Mouse (Mus musculus): ENCODE measurements around the gene Clec14a. TPM values are rescaled to one million over a fixed set of nuclear protein-coding genes. Genes with fewer than 3 reads are reported as not detected.
A peak's percentile ranks its signal among the peaks of the same experiment; 100 is the strongest.
"Not testable (repeated sequence)": the region's sequence is repeated elsewhere in the genome, so short reads cannot be mapped to it uniquely, and the experiment has no call there.

Gene Clec14a
- 6.7 and 7.4 TPM in 2 replicates for polyA plus RNA-seq (2016; fragmentation: Nextera tagmentation; extraction: Ambion mirVana)

DNA sequence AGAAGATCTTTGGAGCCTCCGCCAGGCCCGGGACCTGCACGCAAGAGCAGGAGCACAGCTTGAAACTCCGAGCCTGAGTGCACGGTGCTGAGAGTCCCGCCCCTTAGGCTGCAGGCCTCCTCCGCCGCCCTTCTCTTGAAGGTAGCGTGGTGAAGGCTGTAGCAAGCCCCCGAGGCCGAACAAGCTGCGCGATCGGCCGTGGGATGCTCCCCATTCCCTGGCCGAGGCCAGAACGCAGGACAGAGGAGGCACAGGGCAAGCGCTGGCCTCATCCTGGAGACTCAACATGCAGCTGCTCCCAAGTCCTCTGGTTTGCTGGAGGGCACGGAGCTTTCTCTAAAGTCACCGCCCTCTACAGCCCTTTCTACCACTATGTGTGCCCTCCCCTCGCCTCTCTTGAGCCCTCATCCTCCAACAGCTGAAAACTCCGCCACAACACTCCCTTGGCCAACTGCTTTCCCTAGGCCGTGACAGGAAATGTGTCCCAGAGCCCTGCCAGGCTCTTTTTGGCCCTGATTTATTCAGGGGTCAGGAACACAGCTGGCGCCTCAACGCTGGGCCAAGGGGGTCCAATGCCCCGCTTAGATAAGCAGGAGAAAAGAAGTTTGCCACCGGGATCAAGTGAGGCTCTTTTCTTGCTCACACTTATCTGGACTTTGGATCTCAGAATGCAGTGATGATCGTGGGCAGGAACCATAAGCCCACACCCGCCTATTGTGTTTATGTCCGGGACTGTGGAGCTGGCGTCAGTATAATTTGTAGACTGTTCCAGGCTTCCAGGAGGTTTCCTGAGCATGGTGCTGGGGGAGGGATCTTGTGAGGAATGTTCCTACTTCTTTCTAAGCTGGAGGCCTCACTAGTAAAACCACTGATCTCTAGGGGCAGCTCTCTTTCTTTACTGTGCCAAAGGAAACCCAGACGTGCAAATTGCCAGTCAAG is at the start of gene Clec14a:
Gene Clec14a (minus strand): TSS at position 728 of the 939 bp plus-strand sequence.
- H3K9me3 ChIP-seq: no peaks in the 10 kb centered on the region
- peak within 1 kb of the TSS; percentile 60 for H3K4me2 ChIP-seq (replicated peaks)
- H3K27me3 ChIP-seq: peaks cover 21% of the 10 kb centered on the region
- peak within 1 kb of the TSS; percentile 35 for H3K9ac ChIP-seq (replicated peaks)
- no peaks in the 10 kb centered on the region for H3K36me3 ChIP-seq
- ATAC-seq (ENCODE audit: low FRiP score, low read depth): peak; percentile 86
- 7% methylated on average over 32 of the region's 32 CpGs for WGBS
- peaks cover 16% of the 10 kb centered on the region for H3K4me1 ChIP-seq
- H3K4me3 ChIP-seq: peak within 1 kb of the TSS; percentile 36
- no peak within 1 kb of the TSS for H3K27ac ChIP-seq (replicated peaks)

DNA sequence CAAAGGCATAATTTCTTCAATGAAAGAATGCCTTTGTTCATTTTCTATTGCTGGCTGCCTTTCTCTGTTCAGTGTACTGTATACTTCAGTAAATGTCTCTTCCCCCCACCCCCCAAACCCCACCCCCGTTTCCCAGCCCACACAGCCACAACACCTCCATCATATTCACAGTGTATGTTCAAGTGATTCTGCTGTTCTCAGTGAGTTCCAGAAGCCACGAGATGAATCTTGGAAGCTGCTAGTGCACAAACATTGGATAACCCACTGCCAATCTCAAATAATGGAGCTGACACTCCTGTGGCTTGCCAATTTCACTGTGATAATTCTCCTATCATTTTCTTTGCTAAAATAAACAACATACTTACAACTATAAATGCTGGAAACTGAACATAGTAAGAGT is 38.7 kb upstream of the Clec14a start:
- H3K27ac ChIP-seq (replicated peaks): no peak overlapping the region
- no peaks in the 10 kb centered on the region for H3K9me3 ChIP-seq
- H3K36me3 ChIP-seq: no peaks in the 10 kb centered on the region
- H3K27me3 ChIP-seq: no peaks in the 10 kb centered on the region
- no peak overlapping the region for H3K9ac ChIP-seq (replicated peaks)
- no peak overlapping the region for H3K4me2 ChIP-seq (replicated peaks)
- no peaks in the 10 kb centered on the region for H3K4me1 ChIP-seq
- WGBS: 91% methylated on average over 2 of the region's 2 CpGs
- ATAC-seq (ENCODE audit: low FRiP score, low read depth): no peak
- no peak overlapping the region for H3K4me3 ChIP-seq

DNA sequence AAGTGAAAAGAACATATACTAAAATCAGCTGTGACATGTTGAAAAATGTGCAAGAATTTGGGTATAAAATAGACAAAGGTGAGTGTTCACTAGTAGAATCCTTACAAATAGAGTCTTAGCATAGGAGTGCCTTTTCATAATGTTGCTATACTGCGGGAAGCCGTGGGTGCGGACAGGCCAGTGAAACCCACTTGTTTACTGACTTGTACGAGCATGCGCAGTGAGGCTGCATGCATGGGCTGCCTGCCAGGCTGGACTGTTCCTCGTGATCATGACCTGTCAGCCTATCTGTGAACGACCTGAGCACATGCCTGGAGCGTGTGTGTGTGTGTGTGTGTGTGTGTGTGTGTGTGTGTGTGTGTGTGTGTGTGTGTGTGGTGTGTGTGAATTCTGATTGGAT is 37.3 kb upstream of the Clec14a start:
- H3K27me3 ChIP-seq; H3K9ac ChIP-seq (replicated peaks); H3K4me3 ChIP-seq; H3K36me3 ChIP-seq; H3K9me3 ChIP-seq; H3K4me2 ChIP-seq (replicated peaks); H3K27ac ChIP-seq (replicated peaks); H3K4me1 ChIP-seq; ATAC-seq (ENCODE audit: low FRiP score, low read depth): not testable (repeated sequence)
- WGBS: 87% methylated on average over 8 of the region's 8 CpGs

DNA sequence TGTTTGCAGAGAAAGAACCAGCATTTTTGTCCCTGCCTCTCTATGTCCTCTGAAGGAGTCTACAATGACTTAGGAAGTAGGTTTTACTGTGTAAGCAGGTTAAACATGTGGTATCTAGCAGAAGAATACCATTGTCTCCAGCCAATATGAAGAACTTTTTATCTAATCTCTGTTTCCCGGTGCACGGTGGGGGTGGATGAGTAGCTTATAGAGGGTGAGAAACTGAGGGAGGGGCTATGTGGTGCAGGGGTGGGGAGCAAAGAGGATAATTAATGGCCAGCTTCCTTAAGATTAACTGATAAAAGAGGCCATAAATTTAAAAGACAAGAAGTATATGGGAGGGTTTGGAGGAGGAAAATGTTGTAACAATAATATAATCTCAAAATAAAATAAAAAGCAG is 36.5 kb upstream of the Clec14a start:
- Histone ChIP-seq H3K4me1 (no peaks in the 10 kb centered on the region), H3K9ac (replicated peaks) (no peak overlapping the region), H3K36me3 (no peaks in the 10 kb centered on the region), H3K4me2 (replicated peaks) (no peak overlapping the region), H3K27me3 (no peaks in the 10 kb centered on the region), H3K27ac (replicated peaks) (no peak overlapping the region), H3K9me3 (no peaks in the 10 kb centered on the region), H3K4me3 (no peak overlapping the region)
- WGBS: 72% methylated on average over 2 of the region's 2 CpGs
- ATAC-seq (ENCODE audit: low FRiP score, low read depth): no peak

DNA sequence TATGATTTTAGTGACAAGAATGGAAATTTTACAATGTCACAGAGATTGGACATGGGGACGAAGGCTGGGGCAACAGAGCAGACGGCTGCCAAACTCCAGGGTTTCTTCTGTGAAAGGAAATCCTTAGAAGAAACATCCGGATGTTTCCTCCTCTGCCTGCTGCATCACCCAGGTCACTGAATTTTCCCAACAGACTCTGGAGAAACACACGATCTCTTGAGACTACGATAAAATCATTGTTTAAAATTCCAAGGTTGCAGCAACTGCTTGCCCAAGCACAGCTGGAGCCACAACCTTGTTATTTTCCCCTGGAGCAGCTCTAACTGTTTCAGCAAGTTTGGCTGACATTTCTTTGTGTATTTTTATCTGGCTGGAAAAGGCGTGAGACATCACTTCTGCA is 27.9 kb upstream of the Clec14a start:
- Histone ChIP-seq H3K9me3 (no peaks in the 10 kb centered on the region), H3K9ac (replicated peaks) (no peak overlapping the region), H3K4me1 (no peaks in the 10 kb centered on the region), H3K36me3 (no peaks in the 10 kb centered on the region), H3K4me2 (replicated peaks) (no peak overlapping the region), H3K4me3 (no peak overlapping the region), H3K27me3 (no peaks in the 10 kb centered on the region), H3K27ac (replicated peaks) (no peak overlapping the region)
- 83% methylated on average over 6 of the region's 6 CpGs for WGBS
- ATAC-seq (ENCODE audit: low FRiP score, low read depth): no peak

DNA sequence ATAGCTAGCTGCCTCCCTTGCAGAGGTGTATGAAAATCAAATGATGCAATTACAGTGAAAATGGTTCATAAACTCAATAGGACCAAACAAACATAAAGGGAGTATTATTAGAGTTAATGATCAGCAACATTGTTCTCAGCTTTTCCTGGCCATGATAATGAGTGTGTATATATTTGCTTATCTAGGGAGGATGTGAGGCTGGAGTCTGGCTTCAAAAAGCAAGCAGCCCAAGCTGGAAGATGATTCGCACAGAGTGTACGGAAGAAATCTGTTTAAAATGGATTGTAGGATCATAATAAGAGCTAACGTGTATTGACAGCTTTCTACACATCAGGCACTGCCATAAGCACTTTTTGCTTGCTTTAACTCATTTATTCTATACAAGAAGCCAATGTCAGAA is 16.8 kb upstream of the Clec14a start:
- no peaks in the 10 kb centered on the region for H3K36me3 ChIP-seq
- H3K9me3 ChIP-seq: no peaks in the 10 kb centered on the region
- no peak overlapping the region for H3K4me2 ChIP-seq (replicated peaks)
- H3K4me3 ChIP-seq: no peak overlapping the region
- 88% methylated on average over 3 of the region's 3 CpGs for WGBS
- ATAC-seq (ENCODE audit: low FRiP score, low read depth): no peak
- H3K27ac ChIP-seq (replicated peaks): no peak overlapping the region
- H3K27me3 ChIP-seq: no peaks in the 10 kb centered on the region
- H3K9ac ChIP-seq (replicated peaks): no peak overlapping the region
- H3K4me1 ChIP-seq: no peaks in the 10 kb centered on the region

DNA sequence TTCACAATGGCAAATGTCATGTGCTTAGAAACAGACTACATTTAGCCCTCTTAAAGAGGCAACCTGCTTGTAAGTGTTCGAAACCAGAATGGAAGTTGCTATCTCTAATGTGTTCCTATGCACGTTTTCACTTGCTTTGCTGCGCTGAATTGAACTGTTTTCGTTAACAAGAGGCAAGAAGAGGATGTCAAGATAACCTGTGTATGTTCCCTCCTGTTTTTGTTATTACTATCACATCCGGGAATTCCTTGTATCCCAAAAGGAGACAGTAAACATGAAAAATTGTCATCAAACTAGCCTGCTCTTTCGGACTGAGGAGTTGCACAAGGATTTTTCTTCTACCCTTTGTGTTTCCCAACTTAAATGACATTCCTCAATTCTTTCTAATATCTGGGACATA is 1.4 kb upstream of the Clec14a start:
- no peak for ATAC-seq (ENCODE audit: low FRiP score, low read depth)
- Histone ChIP-seq H3K9me3 (no peaks in the 10 kb centered on the region), H3K9ac (replicated peaks) (no peak overlapping the region), H3K4me1 (peaks cover 16% of the 10 kb centered on the region), H3K27ac (replicated peaks) (no peak overlapping the region), H3K4me2 (replicated peaks) (no peak overlapping the region), H3K27me3 (peaks cover 21% of the 10 kb centered on the region), H3K4me3 (no peak overlapping the region), H3K36me3 (no peaks in the 10 kb centered on the region)
- WGBS: 81% methylated on average over 6 of the region's 6 CpGs

DNA sequence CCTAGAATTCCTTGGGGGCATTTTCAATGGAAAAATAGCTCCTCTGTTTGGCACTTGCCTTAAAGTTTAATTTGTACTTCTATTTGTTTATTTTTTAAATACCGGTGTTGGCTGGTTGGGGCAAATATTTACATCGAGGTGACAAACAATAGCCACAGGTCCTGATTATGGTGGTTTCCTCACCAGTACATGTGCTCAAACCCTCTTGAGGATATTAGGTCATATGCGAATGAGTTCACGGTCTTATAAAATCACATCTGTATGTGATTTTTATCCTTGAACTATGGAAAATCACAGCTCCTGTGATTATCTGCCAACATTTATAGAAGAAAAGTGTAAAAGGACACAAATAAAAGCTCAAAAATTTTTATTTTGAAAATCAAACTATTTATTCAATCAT is 415 bp upstream of the Clec14a start:
- no peak overlapping the region for H3K4me3 ChIP-seq
- peaks cover 16% of the 10 kb centered on the region for H3K4me1 ChIP-seq
- H3K27ac ChIP-seq (replicated peaks): no peak overlapping the region
- H3K9ac ChIP-seq (replicated peaks): no peak overlapping the region
- no peak for ATAC-seq (ENCODE audit: low FRiP score, low read depth)
- H3K27me3 ChIP-seq: peaks cover 21% of the 10 kb centered on the region
- H3K9me3 ChIP-seq: no peaks in the 10 kb centered on the region
- WGBS: 82% methylated on average over 4 of the region's 4 CpGs
- no peaks in the 10 kb centered on the region for H3K36me3 ChIP-seq
- no peak overlapping the region for H3K4me2 ChIP-seq (replicated peaks)

DNA sequence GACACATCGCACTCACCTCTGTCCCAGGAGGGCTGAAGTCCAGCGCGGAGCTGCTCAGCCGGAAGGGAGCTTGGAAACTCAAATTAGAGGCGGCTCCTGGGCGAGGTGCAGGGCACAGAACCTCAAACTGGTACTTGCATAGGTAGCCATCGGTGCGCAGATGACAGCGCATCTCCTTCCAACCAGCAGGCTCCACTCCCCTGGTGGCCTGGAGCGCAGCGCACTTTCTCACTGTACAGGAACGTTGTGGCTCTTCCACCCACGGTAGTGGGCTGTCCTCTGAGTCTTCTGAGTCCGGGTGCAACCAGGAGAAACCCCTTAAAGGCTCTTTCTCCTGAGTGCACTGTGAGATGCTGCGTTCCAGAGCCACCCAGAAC is 916 bp downstream of the Clec14a start:
- Histone ChIP-seq H3K9me3 (no peaks in the 10 kb centered on the region), H3K27me3 (peaks cover 21% of the 10 kb centered on the region), H3K9ac (replicated peaks) (peak overlapping the region; percentile 35), H3K4me2 (replicated peaks) (peak overlapping the region; percentile 60), H3K36me3 (no peaks in the 10 kb centered on the region), H3K4me3 (peak overlapping the region; percentile 36), H3K4me1 (peaks cover 16% of the 10 kb centered on the region), H3K27ac (replicated peaks) (no peak overlapping the region)
- 5% methylated on average over 15 of the region's 15 CpGs for WGBS
- ATAC-seq (ENCODE audit: low FRiP score, low read depth): peak; percentile 61

DNA sequence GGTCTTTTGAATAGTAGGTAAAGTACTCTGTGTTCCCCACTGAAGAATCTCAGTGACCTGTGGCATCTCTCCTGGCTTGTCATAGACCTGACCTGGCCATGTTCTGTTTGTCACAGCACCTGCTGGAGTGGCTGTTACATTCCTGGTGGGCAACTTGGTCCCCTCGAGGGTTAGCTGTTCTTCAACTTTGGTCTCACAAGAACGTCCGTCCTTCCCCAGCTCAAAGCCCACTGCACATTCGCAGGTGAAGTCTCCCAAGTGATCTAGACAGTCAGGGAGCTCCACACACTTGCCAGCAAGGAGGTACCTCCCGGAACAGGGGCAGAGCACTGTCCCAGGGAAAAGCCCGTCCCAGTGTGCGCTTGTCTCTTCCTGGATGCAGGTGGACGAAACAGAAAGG is 1.3 kb downstream of the Clec14a start:
- peaks cover 16% of the 10 kb centered on the region for H3K4me1 ChIP-seq
- WGBS: 33% methylated on average over 8 of the region's 8 CpGs
- H3K9ac ChIP-seq (replicated peaks): 0 out of 2 replicates have a peak overlapping the region, but pooled peaks have one; percentile 35
- H3K27ac ChIP-seq (replicated peaks): no peak overlapping the region
- H3K4me3 ChIP-seq: peak overlapping the region; percentile 36
- H3K36me3 ChIP-seq: no peaks in the 10 kb centered on the region
- peak overlapping the region; percentile 60 for H3K4me2 ChIP-seq (replicated peaks)
- H3K9me3 ChIP-seq: no peaks in the 10 kb centered on the region
- no peak; the same call in 1 of the 2 replicates for ATAC-seq (ENCODE audit: low FRiP score, low read depth)
- peaks cover 21% of the 10 kb centered on the region for H3K27me3 ChIP-seq

DNA sequence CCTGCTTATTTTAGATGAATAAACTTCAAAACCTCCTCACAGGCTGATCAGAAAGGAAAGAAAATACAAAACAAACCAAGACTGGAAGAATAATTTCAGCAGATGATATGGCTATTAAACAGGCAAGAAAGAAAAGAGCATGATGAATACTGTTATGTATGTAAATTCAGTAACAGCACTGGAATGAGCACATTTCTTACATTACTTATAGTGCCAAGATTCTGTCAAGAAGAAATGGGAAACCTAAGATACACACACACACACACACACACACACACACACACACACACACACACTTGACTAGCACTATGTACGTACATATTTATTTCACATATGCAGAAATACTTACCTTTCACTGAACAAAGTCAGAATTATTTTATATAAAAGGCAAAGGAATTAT is 17.2 kb downstream of the Clec14a start:
- Histone ChIP-seq H3K27me3 (no peaks in the 10 kb centered on the region), H3K9me3 (no peaks in the 10 kb centered on the region), H3K9ac (replicated peaks) (no peak overlapping the region), H3K4me3 (no peak overlapping the region), H3K4me2 (replicated peaks) (no peak overlapping the region), H3K27ac (replicated peaks) (no peak overlapping the region), H3K4me1 (no peaks in the 10 kb centered on the region), H3K36me3 (no peaks in the 10 kb centered on the region)
- ATAC-seq (ENCODE audit: low FRiP score, low read depth): no peak
- 100% methylated on average over 1 of the region's 1 CpGs for WGBS

DNA sequence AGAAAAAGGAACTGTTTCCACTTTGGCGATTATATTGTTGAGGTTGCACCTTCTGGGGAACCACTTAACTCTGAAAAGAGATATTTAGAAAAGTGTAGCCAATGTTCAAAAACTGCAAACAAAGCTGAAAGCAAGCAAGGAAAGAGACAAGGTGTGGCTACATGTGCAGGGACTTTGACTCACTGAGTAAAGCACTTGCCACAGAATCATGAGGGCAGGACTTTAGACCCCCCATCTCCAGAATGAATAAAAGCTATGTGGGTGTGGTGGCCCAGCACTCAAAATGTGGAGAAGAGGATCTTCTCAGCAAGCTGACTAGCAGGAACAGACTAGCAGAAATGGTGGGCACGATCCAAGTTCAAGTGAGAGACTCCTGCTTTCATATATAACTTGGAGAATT is 36.6 kb downstream of the Clec14a start:
- no peaks in the 10 kb centered on the region for H3K9me3 ChIP-seq
- no peak overlapping the region for H3K4me2 ChIP-seq (replicated peaks)
- 95% methylated on average over 2 of the region's 2 CpGs for WGBS
- H3K36me3 ChIP-seq: no peaks in the 10 kb centered on the region
- no peak overlapping the region for H3K9ac ChIP-seq (replicated peaks)
- no peak overlapping the region for H3K27ac ChIP-seq (replicated peaks)
- ATAC-seq (ENCODE audit: low FRiP score, low read depth): no peak
- no peaks in the 10 kb centered on the region for H3K27me3 ChIP-seq
- no peaks in the 10 kb centered on the region for H3K4me1 ChIP-seq
- H3K4me3 ChIP-seq: no peak overlapping the region

All from midbrain, embryonic 12.5 days (tissue).